Mouse (Mus musculus): Measurements from ENCODE around the gene Ammecr1. TPM values are rescaled to one million over a fixed set of nuclear protein-coding genes. Genes with fewer than 3 reads are reported as not detected.

Ammecr1 gene
- polyA plus RNA-seq, 1 experiment from 2014 or later: 6.9 TPM

DNA sequence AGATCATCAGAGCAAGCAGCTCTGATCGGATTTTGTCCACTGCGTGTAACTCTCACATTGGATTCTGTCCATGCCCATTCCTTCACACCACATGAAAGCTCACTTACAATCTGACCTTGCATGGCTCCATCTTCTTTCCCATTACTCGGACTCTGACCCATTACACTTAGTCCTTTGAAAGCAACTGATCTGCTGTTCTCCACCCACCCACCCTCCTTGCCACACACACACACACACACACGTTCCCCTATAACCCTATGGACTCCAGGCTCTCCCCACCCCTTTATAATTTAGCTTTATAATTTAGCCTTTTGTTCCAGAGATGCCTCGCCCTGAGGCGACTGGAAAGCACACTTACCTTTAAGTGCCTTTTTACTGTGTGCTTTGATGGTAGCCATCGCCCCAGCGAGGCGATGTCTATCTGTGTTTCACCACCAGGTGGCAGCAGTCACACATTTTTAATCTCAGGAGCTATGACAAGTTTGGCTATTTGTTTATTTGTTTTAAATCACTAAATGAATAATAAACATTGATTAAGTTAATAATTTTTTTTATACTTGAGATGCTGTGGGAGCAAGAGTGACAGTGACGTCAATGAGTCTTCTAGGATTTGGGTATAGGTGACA, 148.4 kb downstream of the Ammecr1 start:
- Histone ChIP-seq H3K27me3 (ENCODE audit: insufficient read depth, poor library complexity, severe bottlenecking) (peaks cover 11% of the 10 kb centered on the region; the same call in 1 of the 2 replicates), H3K4me1 (replicated peaks) (no peaks in the 10 kb centered on the region), H3K4me3 (no peak overlapping the region), H3K27ac (no peak overlapping the region), H3K9me3 (no peaks in the 10 kb centered on the region), H3K36me3 (no peaks in the 10 kb centered on the region)
- peak; percentile 16 for DNase-seq (ENCODE audit: low spot score)
- WGBS: 44% methylated on average over 10 of the region's 10 CpGs

DNA sequence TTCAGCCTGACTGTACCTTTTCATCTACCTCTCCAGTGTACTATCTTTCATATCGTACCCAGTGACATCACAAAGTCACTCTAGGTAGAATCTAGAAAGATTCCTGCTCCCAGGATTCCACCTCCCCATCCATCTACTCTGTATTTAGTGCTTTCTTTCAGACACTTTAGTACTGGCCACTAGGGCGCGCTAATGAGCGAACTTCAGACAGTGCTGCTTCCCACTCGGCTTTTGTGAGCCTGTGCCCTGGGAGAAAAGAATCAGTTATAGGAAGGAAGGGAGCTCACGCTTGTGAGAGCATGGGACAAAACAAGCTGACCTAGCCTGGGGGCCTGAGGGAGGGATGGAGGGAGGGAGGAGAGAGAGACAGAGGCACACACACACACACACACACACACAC, 153.4 kb downstream of the Ammecr1 start:
- Histone ChIP-seq H3K36me3 (no peaks in the 10 kb centered on the region), H3K4me3 (no peak overlapping the region), H3K27ac (no peak overlapping the region), H3K9me3 (no peaks in the 10 kb centered on the region), H3K27me3 (ENCODE audit: insufficient read depth, poor library complexity, severe bottlenecking) (peaks cover 6% of the 10 kb centered on the region; the same call in 1 of the 2 replicates), H3K4me1 (replicated peaks) (no peaks in the 10 kb centered on the region)
- 15% methylated on average over 6 of the region's 6 CpGs for WGBS
- DNase-seq (ENCODE audit: low spot score): peak; percentile 39

DNA sequence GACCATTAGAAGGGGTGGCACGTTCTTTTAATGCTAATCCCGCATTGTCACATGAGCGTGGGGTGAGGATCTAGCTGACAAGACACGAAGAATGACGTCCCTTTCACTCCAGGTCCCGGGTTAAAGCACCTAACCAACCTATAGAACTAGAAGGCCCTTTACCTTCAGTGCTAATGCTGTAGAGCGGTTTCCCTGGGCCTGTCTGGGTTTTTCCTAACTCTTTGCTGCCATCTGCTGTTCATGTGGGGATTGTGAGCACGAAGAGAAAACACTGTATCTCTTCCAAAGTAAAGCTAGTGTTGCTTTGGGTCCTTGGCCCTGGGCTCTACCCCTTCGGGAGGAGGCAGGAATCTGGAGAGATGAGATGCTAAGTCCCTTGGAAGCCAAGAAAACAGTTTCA, 158.1 kb downstream of the Ammecr1 start:
- no peak overlapping the region for H3K27ac ChIP-seq
- peak; percentile 23 for DNase-seq (ENCODE audit: low spot score)
- no peaks in the 10 kb centered on the region for H3K4me1 ChIP-seq (replicated peaks)
- H3K27me3 ChIP-seq (ENCODE audit: insufficient read depth, poor library complexity, severe bottlenecking): peaks cover 10% of the 10 kb centered on the region; the same call in 1 of the 2 replicates
- H3K4me3 ChIP-seq: no peak overlapping the region
- H3K36me3 ChIP-seq: no peaks in the 10 kb centered on the region
- H3K9me3 ChIP-seq: no peaks in the 10 kb centered on the region
- WGBS: 50% methylated on average over 9 of the region's 9 CpGs

DNA sequence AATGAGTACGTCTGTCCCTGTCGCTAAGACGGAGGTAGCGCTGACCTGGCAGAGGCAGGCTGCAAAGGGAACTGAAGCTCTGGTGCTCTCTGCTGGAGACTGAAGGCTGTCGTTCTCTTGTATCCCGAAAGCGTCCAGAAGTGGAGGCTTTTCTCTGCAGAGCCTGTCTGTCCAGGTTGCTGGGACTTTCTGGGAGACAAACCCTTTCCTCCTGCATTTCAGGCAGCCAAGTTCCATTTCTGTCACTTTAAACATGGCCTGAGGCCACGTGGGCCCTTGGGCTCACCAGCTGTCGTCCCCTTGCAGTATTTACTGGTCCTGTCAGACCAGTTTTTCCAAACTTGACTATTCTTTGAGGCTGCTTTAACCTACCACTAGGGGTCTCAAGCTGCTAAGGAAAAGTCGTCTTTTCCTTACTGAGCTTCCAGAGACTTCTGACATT, 159.9 kb downstream of the Ammecr1 start:
- Histone ChIP-seq H3K27me3 (ENCODE audit: insufficient read depth, poor library complexity, severe bottlenecking) (peaks cover 10% of the 10 kb centered on the region; the same call in 1 of the 2 replicates), H3K36me3 (no peaks in the 10 kb centered on the region), H3K4me3 (no peak overlapping the region), H3K9me3 (no peaks in the 10 kb centered on the region), H3K27ac (no peak overlapping the region), H3K4me1 (replicated peaks) (no peaks in the 10 kb centered on the region)
- no peak for DNase-seq (ENCODE audit: low spot score)
- 46% methylated on average over 10 of the region's 10 CpGs for WGBS

DNA sequence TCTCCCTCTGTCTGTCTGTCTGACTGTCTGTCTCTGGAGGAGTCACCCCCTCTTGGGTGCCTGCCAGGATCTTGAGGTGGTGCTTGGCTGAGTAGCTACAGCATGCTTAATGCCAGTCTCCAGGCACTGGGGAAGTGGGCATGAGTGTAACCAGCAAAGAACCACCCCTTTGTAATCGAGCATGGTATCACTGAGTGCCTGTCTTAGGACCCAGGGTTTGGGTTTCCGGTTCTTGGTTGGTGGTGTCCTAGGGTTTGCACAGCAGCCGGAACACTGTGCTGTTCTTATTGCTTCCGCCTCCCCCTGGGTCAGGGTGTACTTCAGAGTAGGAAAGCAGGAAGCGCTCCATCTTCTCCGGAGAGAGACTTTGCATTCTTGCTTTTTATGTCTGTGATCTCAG, 160.4 kb downstream of the Ammecr1 start:
- WGBS: 80% methylated on average over 6 of the region's 6 CpGs
- H3K4me1 ChIP-seq (replicated peaks): no peaks in the 10 kb centered on the region
- H3K27ac ChIP-seq: no peak overlapping the region
- H3K27me3 ChIP-seq (ENCODE audit: insufficient read depth, poor library complexity, severe bottlenecking): peaks cover 10% of the 10 kb centered on the region; the same call in 1 of the 2 replicates
- H3K9me3 ChIP-seq: no peaks in the 10 kb centered on the region
- DNase-seq (ENCODE audit: low spot score): no peak
- no peak overlapping the region for H3K4me3 ChIP-seq
- no peaks in the 10 kb centered on the region for H3K36me3 ChIP-seq

DNA sequence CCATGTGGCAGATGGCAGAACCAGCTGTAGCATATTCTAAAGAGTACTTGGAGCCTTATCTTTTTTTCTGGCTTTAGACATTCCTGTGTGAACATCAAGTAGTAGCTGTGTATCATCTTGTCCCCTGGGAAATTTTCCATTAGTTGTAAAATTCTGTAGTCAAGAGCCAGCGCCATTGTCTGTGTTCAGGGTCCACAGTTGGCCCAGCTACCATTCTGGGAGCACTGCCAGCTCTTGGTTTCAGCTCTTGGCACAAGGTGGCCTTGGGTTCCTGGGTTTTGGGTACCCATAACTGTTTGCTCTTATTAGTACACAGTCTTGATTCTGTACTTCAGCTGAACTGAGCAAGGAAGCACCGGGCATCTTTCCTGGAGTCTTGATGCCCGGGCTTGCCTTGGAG, 161.9 kb downstream of the Ammecr1 start:
- Histone ChIP-seq H3K9me3 (no peaks in the 10 kb centered on the region), H3K27ac (no peak overlapping the region), H3K4me3 (no peak overlapping the region), H3K4me1 (replicated peaks) (no peaks in the 10 kb centered on the region), H3K27me3 (ENCODE audit: insufficient read depth, poor library complexity, severe bottlenecking) (peaks cover 10% of the 10 kb centered on the region; the same call in 1 of the 2 replicates), H3K36me3 (no peaks in the 10 kb centered on the region)
- WGBS: 91% methylated on average over 3 of the region's 3 CpGs
- no peak for DNase-seq (ENCODE audit: low spot score)

Other genes with a start within 250 kb of the Ammecr1 start
- gene Rtl9, start 132.9 kb upstream of the Ammecr1 start, polyA plus RNA-seq (2016; fragmentation: Nextera tagmentation; extraction: Ambion mirVana): 0.12 and 0.17 TPM in 2 replicates